Comparison of ENCODE assay signal across 8 mouse cellular contexts in the genomic region with DNA sequence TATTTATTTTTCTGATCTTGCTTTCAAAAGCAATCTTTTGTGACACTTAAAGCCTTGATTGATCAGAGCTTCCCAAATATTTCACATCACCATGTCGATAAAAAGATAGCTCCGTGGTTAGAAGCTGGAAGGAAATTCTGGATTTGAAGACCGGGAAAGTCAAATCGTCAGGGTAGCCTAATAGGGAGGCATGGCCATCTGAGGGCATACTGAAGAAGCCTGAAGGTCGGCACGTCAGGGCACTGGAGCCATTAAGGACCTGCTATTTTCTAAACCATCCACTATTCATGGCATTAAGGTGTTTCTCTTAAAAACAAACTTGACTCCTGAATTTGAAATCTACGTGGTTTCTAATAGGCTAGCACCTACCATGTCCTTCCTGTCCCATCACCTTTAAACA. TPM values are rescaled to one million over a fixed set of nuclear protein-coding genes. Genes with fewer than 3 reads are reported as not detected.
DNase-seq lines count a peak whose midpoint lies in the region; ATAC-seq and TF ChIP-seq lines count a peak whose summit lies in the region.

No protein-coding gene starts in this region.

- whole genome bisulfite sequencing in kidney, postnatal 0 days: 25% methylated on average over 7 of the region's 7 CpGs
- WGBS in forebrain, embryonic 10.5 days: 40% methylated on average over 7 of the region's 7 CpGs
- 39% methylated on average over 7 of the region's 7 CpGs for WGBS in intestine, embryonic 15.5 days
- 34% methylated on average over 7 of the region's 7 CpGs for WGBS in midbrain, embryonic 15.5 days

- H3K9ac ChIP-seq in kidney, postnatal 0 days (ENCODE audit: low read depth, low read length): peak overlapping the region; percentile 91
- H3K9ac ChIP-seq in intestine, embryonic 15.5 days: peak overlapping the region; percentile 81
- H3K9ac ChIP-seq in midbrain, embryonic 15.5 days: no peak overlapping the region

- H3K4me2 ChIP-seq in kidney, postnatal 0 days (ENCODE audit: low read length): peak overlapping the region; percentile 66
- H3K4me2 ChIP-seq in intestine, embryonic 15.5 days (replicated peaks): peak overlapping the region; percentile 94
- peak overlapping the region; percentile 94 for H3K4me2 ChIP-seq in midbrain, embryonic 15.5 days

- no peaks in the 10 kb centered on the region for H3K36me3 ChIP-seq in kidney, postnatal 0 days (ENCODE audit: insufficient read depth, low read length)
- no peaks in the 10 kb centered on the region for H3K36me3 ChIP-seq in forebrain, embryonic 10.5 days (replicated peaks)
- no peaks in the 10 kb centered on the region for H3K36me3 ChIP-seq in intestine, embryonic 15.5 days
- H3K36me3 ChIP-seq in midbrain, embryonic 15.5 days (replicated peaks): no peaks in the 10 kb centered on the region

- H3K4me1 ChIP-seq in kidney, postnatal 0 days (replicated peaks; ENCODE audit: insufficient read depth, low read length): no peaks in the 10 kb centered on the region
- H3K4me1 ChIP-seq in forebrain, embryonic 10.5 days: peaks cover 25% of the 10 kb centered on the region
- H3K4me1 ChIP-seq in intestine, embryonic 15.5 days (replicated peaks): peaks cover 5% of the 10 kb centered on the region; the same call in 1 of the 2 replicates
- H3K4me1 ChIP-seq in midbrain, embryonic 15.5 days: peaks cover 7% of the 10 kb centered on the region

- TF ChIP-seq CTCF in kidney, postnatal 0 days (IDR thresholded peaks at IDR 0.05; ENCODE audit: low read depth): no peak

- peak overlapping the region; percentile 93; the same call in 1 of the 2 replicates for H3K27ac ChIP-seq in kidney, postnatal 0 days
- H3K27ac ChIP-seq in forebrain, embryonic 10.5 days: peak overlapping the region; percentile 89; the same call in 1 of the 2 replicates
- no peak overlapping the region for H3K27ac ChIP-seq in intestine, embryonic 15.5 days
- H3K27ac ChIP-seq in midbrain, embryonic 15.5 days: no peak overlapping the region

- DNase-seq in kidney, postnatal 0 days (ENCODE audit: low spot score): no peak
- no peak for DNase-seq in kidney, adult 8-10 months
- no peak for DNase-seq in forebrain, embryonic 10.5 days (ENCODE audit: extremely low spot score, low spot score)
- no peak for DNase-seq in frontal cortex, postnatal 10 days (ENCODE audit: low spot score in 2 of 2)
- no peak for DNase-seq in c-Kit-positive CD71-positive TER-119-positive erythroid progenitor cells, embryonic 14.5 days (ENCODE audit: low spot score)

- H3K27me3 ChIP-seq in kidney, postnatal 0 days (ENCODE audit: insufficient read depth, low read length): no peaks in the 10 kb centered on the region
- H3K27me3 ChIP-seq in forebrain, embryonic 10.5 days (ENCODE audit: poor library complexity, severe bottlenecking): peaks cover 19% of the 10 kb centered on the region
- no peaks in the 10 kb centered on the region for H3K27me3 ChIP-seq in intestine, embryonic 15.5 days (replicated peaks)
- no peaks in the 10 kb centered on the region; the same call in 1 of the 2 replicates for H3K27me3 ChIP-seq in midbrain, embryonic 15.5 days (replicated peaks)

- no peaks in the 10 kb centered on the region for H3K9me3 ChIP-seq in kidney, postnatal 0 days (replicated peaks; ENCODE audit: low read length)
- H3K9me3 ChIP-seq in forebrain, embryonic 10.5 days: peaks cover 8% of the 10 kb centered on the region
- no peaks in the 10 kb centered on the region for H3K9me3 ChIP-seq in intestine, embryonic 15.5 days
- no peaks in the 10 kb centered on the region; the same call in 1 of the 2 replicates for H3K9me3 ChIP-seq in midbrain, embryonic 15.5 days

- peak overlapping the region; percentile 84 for H3K4me3 ChIP-seq in kidney, postnatal 0 days (replicated peaks; ENCODE audit: low read depth, low read length)
- peak overlapping the region; percentile 82 for H3K4me3 ChIP-seq in forebrain, embryonic 10.5 days
- peak overlapping the region; percentile 81 for H3K4me3 ChIP-seq in intestine, embryonic 15.5 days (replicated peaks)
- peak overlapping the region; percentile 79 for H3K4me3 ChIP-seq in midbrain, embryonic 15.5 days

- ATAC-seq in kidney, postnatal 0 days (replicated peaks; ENCODE audit: low FRiP score, low read depth): no peak
- no peak for ATAC-seq in intestine, embryonic 15.5 days
- no peak for ATAC-seq in midbrain, embryonic 15.5 days (replicated peaks)
- no peak for ATAC-seq in erythroid progenitor cell, adult 5-6 weeks (replicated peaks; ENCODE audit: low FRiP score, poor library complexity, severe bottlenecking)

RNA-seq across cellular contexts. Expression of a gene that starts 2.1 kb away (rescaled TPM):
- 93.6 and 93.8 TPM in 2 replicates for polyA plus RNA-seq in kidney, postnatal 0 days (2015; fragmentation: Nextera tagmentation; extraction: Ambion mirVana)
- polyA plus RNA-seq in forebrain, embryonic 10.5 days (2016; fragmentation: Nextera tagmentation; extraction: Ambion mirVana): 9.3 and 10.6 TPM in 2 replicates
- polyA plus RNA-seq in intestine, embryonic 15.5 days (2015; fragmentation: Nextera tagmentation; extraction: Ambion mirVana): 18.9 and 19.3 TPM in 2 replicates
- 12.1 and 13.6 TPM in 2 replicates for polyA plus RNA-seq in midbrain, embryonic 15.5 days (2015; fragmentation: Nextera tagmentation; extraction: Ambion mirVana)
- total RNA-seq in erythroid progenitor cell, adult 5-6 weeks (2015; ENCODE audit: low replicate concordance): 106 and 111 TPM in 2 replicates
- total RNA-seq in erythroid progenitor cell, adult 5-6 weeks (2017; ENCODE audit: low replicate concordance): 119 and 127 TPM in 2 replicates

Comparison
In these comparisons a context has a peak if more than half of its experiments do, and no peak if none do; other contexts are left out.
1. H3K27ac ChIP-seq: peak in kidney, postnatal 0 days (single experiment) and forebrain, embryonic 10.5 days (single experiment); none in intestine, embryonic 15.5 days (single experiment) and midbrain, embryonic 15.5 days (single experiment).
2. Peak in every context shown above with its lines, with median percentiles within 50 percentile points of each other: H3K4me2 ChIP-seq and H3K4me3 ChIP-seq.